8 mouse cellular contexts compared by ENCODE assay signal in the genomic region with DNA sequence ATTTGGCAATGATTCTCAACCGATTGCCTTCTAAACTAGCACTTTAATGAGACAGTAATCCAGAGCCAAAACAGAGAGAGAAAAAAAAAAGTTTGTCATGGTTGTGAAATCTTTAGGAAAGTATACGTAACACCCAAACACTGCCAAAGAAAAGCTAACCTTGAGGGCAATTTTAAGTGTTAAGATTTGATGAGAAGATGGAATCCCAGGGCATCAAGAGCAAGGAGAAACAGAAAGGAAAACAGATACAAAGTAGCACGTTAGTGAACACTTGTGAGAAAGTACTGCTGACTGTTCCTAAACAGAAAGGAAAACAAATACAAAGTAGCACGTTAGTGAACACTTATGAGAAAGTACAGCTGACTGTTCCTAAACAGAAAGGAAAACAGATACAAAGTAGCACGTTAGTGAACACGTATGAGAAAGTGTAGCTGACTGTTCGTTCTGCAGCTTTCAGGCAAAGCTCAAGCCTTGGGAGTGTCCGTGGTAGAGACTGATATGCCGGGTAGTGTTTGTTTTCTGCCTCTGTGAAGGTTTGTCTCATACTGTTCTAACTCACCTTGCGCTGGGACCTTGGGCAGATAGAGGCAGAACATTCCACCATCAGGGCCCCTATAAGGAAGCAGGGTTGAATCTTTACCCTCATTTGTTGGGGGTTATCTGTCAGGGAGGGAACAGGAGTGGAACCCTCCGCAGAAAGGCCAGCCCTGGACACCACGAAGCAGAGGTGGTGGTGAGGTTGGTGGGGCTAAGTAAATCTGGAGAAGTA.
DNase-seq lines count a peak whose midpoint lies in the region; ATAC-seq lines count a peak whose summit lies in the region.

No protein-coding gene starts in this region.

- peak; percentile 23 for DNase-seq in forebrain, embryonic 10.5 days (ENCODE audit: extremely low spot score, low spot score)
- DNase-seq in ZHBTc4 (ENCODE audit: low read depth, low spot score) = peak; percentile 7
- DNase-seq in heart, adult 9 months (ENCODE audit: low spot score in 2 of 2) = peak; percentile 22 to 43
- DNase-seq in kidney, adult 9 months = peak; percentile 25
- peak; percentile 32 for DNase-seq in lung, postnatal 36 days
- peak; percentile 10 to 11 for DNase-seq in thymus, postnatal 36 days
- no peak for DNase-seq in left cerebral cortex, adult 9 months (ENCODE audit: low spot score in 2 of 2)

- peaks cover 36% of the 10 kb centered on the region for H3K27me3 ChIP-seq in forebrain, embryonic 10.5 days (ENCODE audit: poor library complexity, severe bottlenecking)
- no peaks in the 10 kb centered on the region for H3K27me3 ChIP-seq in forebrain, embryonic 16.5 days (replicated peaks; ENCODE audit: control insufficient read depth, insufficient read depth, low read length)

- no peaks in the 10 kb centered on the region for H3K9me3 ChIP-seq in forebrain, embryonic 10.5 days
- H3K9me3 ChIP-seq in forebrain, embryonic 16.5 days (ENCODE audit: control insufficient read depth, low read length) = no peaks in the 10 kb centered on the region

- no peaks in the 10 kb centered on the region for H3K36me3 ChIP-seq in forebrain, embryonic 10.5 days (replicated peaks)
- H3K36me3 ChIP-seq in forebrain, embryonic 16.5 days (ENCODE audit: control insufficient read depth, insufficient read depth) = no peaks in the 10 kb centered on the region

- peaks cover 15% of the 10 kb centered on the region for H3K4me1 ChIP-seq in forebrain, embryonic 10.5 days
- no peaks in the 10 kb centered on the region for H3K4me1 ChIP-seq in forebrain, embryonic 16.5 days (replicated peaks; ENCODE audit: control insufficient read depth, insufficient read depth, low read length)

- no peak overlapping the region for H3K9ac ChIP-seq in forebrain, embryonic 16.5 days (replicated peaks; ENCODE audit: low read depth, low read length)

- no peak overlapping the region for H3K27ac ChIP-seq in forebrain, embryonic 10.5 days
- no peak overlapping the region for H3K27ac ChIP-seq in forebrain, embryonic 16.5 days (ENCODE audit: low read length)

- WGBS in forebrain, embryonic 10.5 days = 69% methylated on average over 12 of the region's 12 CpGs
- WGBS in forebrain, embryonic 16.5 days = 60% methylated on average over 12 of the region's 12 CpGs

- H3K4me2 ChIP-seq in forebrain, embryonic 16.5 days (ENCODE audit: low read length) = no peak overlapping the region

- no peak overlapping the region for H3K4me3 ChIP-seq in forebrain, embryonic 10.5 days
- no peak overlapping the region for H3K4me3 ChIP-seq in forebrain, embryonic 16.5 days (replicated peaks; ENCODE audit: low read length)

- no peak for ATAC-seq in forebrain, embryonic 16.5 days

Comparison
In these comparisons a context has a peak if more than half of its experiments do, and no peak if none do; other contexts are left out.
1. DNase-seq: peak in forebrain, embryonic 10.5 days (single experiment), ZHBTc4 (single experiment), heart, adult 9 months (2 of 2), kidney, adult 9 months (single experiment), lung, postnatal 36 days (single experiment) and thymus, postnatal 36 days (2 of 2); none in left cerebral cortex, adult 9 months (0 of 2).